Mouse (Mus musculus) small intestine, adult 2 months (tissue): Measurements from ENCODE around the gene Pds5b. TPM values are rescaled to one million over a fixed set of nuclear protein-coding genes. Genes with fewer than 3 reads are reported as not detected.
"Not testable (repeated sequence)": the region's sequence is repeated elsewhere in the genome, so short reads cannot be mapped to it uniquely, and the experiment has no call there.

ENCODE experiments used
- H3K27ac ChIP-seq: fragments of 200-500 bp; 2 replicates; pipeline ENCODE4 v1.5.1; 2012; ENCODE audit warnings: low read depth, low read length, control low read depth, inconsistent platforms; ENCODE audit not compliant: insufficient read depth
- H3K27me3 ChIP-seq: fragments of 200-500 bp; 2 replicates; pipeline ENCODE4 v1.6.1; 2012; ENCODE audit warnings: mild to moderate bottlenecking, moderate library complexity, low read length, inconsistent platforms; ENCODE audit not compliant: control insufficient read depth, insufficient read depth
- H3K36me3 ChIP-seq: fragments of 200-500 bp; 2 replicates; pipeline ENCODE4 v1.6.1; 2012; ENCODE audit warnings: mild to moderate bottlenecking, low read length, control low read depth, inconsistent platforms; ENCODE audit not compliant: control insufficient read depth, insufficient read depth
- H3K4me1 ChIP-seq: fragments of 200-500 bp; 2 replicates; pipeline ENCODE4 v1.6.1; 2012; ENCODE audit warnings: low read length, inconsistent platforms, mixed read lengths; ENCODE audit not compliant: control insufficient read depth, insufficient read depth, insufficient read length
- H3K4me3 ChIP-seq: fragments of 200-500 bp; 2 replicates; pipeline ENCODE4 v1.5.1; 2012; ENCODE audit warnings: low read depth, mild to moderate bottlenecking, control low read depth, inconsistent platforms, low read length, moderate library complexity
- CTCF ChIP-seq: fragments of 200-500 bp; IDR thresholded peaks from 2 replicates; pipeline ENCODE4 v1.5.1; 2012; ENCODE audit warnings: low read depth, mild to moderate bottlenecking, control low read depth, inconsistent platforms, low read length, moderate library complexity, mixed read lengths; ENCODE audit not compliant: insufficient replicate concordance, insufficient read length; ENCODE audit errors: extremely low read depth
- POLR2A ChIP-seq: fragments of 200-500 bp; IDR thresholded peaks from 2 replicates; pipeline ENCODE4 v1.6.1; 2012; ENCODE audit warnings: low read depth, mild to moderate bottlenecking, control low read depth, inconsistent platforms, low read length, moderate library complexity
- WGBS: fragments of 180-500 bp; shearing (Covaris S2); methylation state at CpG from one replicate; pipeline ENCODE4 v1.1.7; 2018; 5-methylcytosine and 5-hydroxymethylcytosine counted together
- polyA plus RNA-seq: library from polyadenylated mRNA; depleted of rRNA; stranded (reverse); fragments of >200 nt; gene quantifications from 2 replicates; pipeline ENCODE4 v1.2.3, GENCODE M21; 2012

The Pds5b gene
- polyA plus RNA-seq, 1 experiment = 1.0 TPM

- H3K27me3 ChIP-seq = no peaks in the 10 kb centered on the region
- H3K4me1 ChIP-seq = no peaks in the 10 kb centered on the region
- no peak for TF ChIP-seq CTCF
- TF ChIP-seq POLR2A = no peak
- no peak overlapping the region for H3K27ac ChIP-seq
- WGBS = 62% methylated on average over 4 of the region's 4 CpGs
- no peak overlapping the region for H3K4me3 ChIP-seq
- H3K36me3 ChIP-seq = no peaks in the 10 kb centered on the region
These were observed 4.8 kb upstream of the Pds5b start for GRCm38 (mm10) chr5:150668731-150669130.

DNA sequence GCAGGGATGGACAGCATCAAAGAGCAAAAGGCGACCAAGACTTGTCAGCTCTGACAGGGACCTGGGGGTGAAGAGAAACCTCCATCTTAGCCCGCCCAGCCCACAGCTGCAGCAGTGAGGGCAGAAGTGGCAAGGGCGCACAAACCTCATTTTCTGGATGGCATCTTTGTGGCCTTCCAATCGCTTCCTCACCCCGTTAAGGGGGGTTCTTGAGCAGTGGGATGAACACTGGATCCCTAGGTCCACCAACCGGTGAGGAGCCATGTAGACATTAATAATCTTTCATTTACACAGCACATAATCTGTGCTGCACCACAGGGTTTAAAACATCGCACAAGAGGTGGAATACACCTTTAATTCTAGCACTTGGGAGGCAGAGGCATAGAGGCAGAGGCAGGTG, 1.2 kb upstream of the Pds5b start:
- Histone ChIP-seq H3K36me3 (no peaks in the 10 kb centered on the region), H3K4me1 (no peaks in the 10 kb centered on the region), H3K27me3 (no peaks in the 10 kb centered on the region), H3K4me3 (no peak overlapping the region), H3K27ac (no peak overlapping the region)
- 93% methylated on average over 7 of the region's 7 CpGs for WGBS
- TF ChIP-seq POLR2A (no peak), CTCF (no peak)

DNA sequence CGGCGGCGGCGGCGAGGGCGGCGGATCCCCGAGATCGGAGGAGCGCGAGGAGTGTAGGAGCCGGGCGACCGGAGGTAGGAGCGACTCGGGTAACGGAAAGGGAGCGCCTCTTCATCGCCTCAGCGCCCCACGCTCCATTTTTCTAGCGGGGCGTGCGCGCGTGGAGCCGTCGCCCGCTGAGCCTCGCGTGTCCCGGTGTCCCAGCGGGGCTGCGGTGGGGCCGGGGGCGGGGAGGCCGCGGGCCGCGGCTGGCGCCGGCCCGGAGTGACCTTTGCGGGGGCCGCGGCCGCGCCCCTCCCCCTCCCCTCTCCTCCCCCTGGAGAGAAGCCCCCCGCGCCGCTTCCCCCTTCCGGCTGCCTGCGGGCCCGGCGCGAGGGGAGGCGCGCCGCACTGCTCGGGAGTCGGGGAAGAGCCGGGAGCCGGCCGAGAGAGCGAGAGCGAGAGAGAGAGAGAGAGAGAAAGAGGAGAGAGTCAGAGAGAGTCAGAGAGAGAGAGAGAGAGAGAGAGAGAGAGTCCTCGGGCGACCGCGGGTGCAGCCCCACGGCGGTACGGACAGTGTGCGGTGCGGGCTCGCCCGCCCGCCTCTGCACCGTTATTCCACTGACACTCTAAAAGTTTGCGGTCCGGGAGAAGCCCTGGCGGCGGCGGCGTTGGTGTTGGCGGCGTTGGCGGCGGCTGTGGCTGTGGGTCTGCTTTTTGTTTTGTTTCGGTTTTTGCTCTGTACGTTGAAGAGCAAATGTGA, 512 bp downstream of the Pds5b start:
- H3K4me1 ChIP-seq = no peaks in the 10 kb centered on the region
- WGBS = under 1% methylated on average over 81 of the region's 91 CpGs
- no peaks in the 10 kb centered on the region for H3K27me3 ChIP-seq
- H3K27ac ChIP-seq = 0 out of 2 replicates have a peak overlapping the region, but pooled peaks have one; percentile 38
- H3K4me3 ChIP-seq = peak overlapping the region; percentile 100
- H3K36me3 ChIP-seq = no peaks in the 10 kb centered on the region
- no peak for TF ChIP-seq POLR2A
- TF ChIP-seq CTCF = no peak

GRCm38 (mm10) chr5:150674866-150675265, 1.3 kb downstream of the Pds5b start:
- Histone ChIP-seq H3K27me3 (no peaks in the 10 kb centered on the region), H3K4me1 (no peaks in the 10 kb centered on the region), H3K4me3 (no peak overlapping the region), H3K27ac (no peak overlapping the region), H3K36me3 (no peaks in the 10 kb centered on the region)
- no peak for TF ChIP-seq CTCF
- TF ChIP-seq POLR2A = no peak
- 22% methylated on average over 6 of the region's 6 CpGs for WGBS

- not testable (repeated sequence) for H3K36me3 ChIP-seq, H3K27me3 ChIP-seq, H3K4me3 ChIP-seq, H3K4me1 ChIP-seq, H3K27ac ChIP-seq
- 95% methylated on average over 6 of the region's 6 CpGs for WGBS
These were observed 9.3 kb downstream of the Pds5b start for GRCm38 (mm10) chr5:150682862-150683261.

DNA sequence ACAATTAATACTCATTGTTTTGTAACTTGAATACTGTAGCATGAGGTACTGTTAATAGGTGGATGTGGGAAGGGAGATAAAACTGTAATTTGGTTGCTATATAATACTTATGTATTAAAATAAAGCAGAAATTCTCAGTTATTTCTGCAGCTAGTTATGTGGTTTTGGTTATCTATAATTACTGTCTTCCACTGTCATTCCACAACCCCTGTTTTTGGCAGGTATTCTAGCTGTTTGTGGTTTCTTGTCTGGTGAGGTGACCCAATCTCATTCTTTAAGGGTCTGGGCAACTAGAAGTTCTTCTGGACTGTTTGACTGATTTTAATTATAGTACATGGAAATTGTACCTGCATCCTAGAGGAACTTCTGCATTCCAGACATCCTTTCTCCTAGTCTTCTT, 17.1 kb downstream of the Pds5b start:
- Histone ChIP-seq H3K4me1 (no peaks in the 10 kb centered on the region), H3K36me3 (no peaks in the 10 kb centered on the region), H3K27ac (no peak overlapping the region), H3K4me3 (no peak overlapping the region), H3K27me3 (no peaks in the 10 kb centered on the region)
- TF ChIP-seq CTCF (no peak), POLR2A (no peak)

DNA sequence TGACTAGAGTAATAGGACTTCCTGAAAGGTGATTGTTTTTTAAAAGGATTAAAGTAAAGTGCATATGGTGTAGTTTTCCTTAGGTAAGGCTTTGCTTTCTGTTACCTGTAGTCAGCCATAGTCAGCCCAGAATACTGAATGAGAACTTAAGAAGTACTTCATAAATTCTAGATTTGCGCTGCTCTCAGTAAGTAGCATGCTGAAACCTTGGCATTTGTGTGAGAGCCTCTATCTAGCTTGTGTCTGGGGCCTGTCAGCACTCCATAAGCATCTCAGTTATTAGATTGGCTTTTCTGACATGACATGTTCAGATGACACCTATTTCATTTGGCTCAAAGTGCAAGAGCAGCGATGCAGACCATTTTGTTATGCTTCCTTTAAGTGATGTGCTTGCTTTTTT, 19.7 kb downstream of the Pds5b start:
- no peaks in the 10 kb centered on the region for H3K36me3 ChIP-seq
- H3K4me1 ChIP-seq = no peaks in the 10 kb centered on the region
- no peaks in the 10 kb centered on the region for H3K27me3 ChIP-seq
- WGBS = 91% methylated on average over 2 of the region's 2 CpGs
- no peak overlapping the region for H3K27ac ChIP-seq
- no peak for TF ChIP-seq POLR2A
- no peak for TF ChIP-seq CTCF
- no peak overlapping the region for H3K4me3 ChIP-seq

- Histone ChIP-seq H3K4me1 (no peaks in the 10 kb centered on the region), H3K4me3 (no peak overlapping the region), H3K36me3 (no peaks in the 10 kb centered on the region), H3K27me3 (no peaks in the 10 kb centered on the region), H3K27ac (no peak overlapping the region)
- TF ChIP-seq CTCF = no peak
- no peak for TF ChIP-seq POLR2A
- 31% methylated on average over 2 of the region's 2 CpGs for WGBS
These were observed 29.2 kb downstream of the Pds5b start for GRCm38 (mm10) chr5:150702714-150703113.

DNA sequence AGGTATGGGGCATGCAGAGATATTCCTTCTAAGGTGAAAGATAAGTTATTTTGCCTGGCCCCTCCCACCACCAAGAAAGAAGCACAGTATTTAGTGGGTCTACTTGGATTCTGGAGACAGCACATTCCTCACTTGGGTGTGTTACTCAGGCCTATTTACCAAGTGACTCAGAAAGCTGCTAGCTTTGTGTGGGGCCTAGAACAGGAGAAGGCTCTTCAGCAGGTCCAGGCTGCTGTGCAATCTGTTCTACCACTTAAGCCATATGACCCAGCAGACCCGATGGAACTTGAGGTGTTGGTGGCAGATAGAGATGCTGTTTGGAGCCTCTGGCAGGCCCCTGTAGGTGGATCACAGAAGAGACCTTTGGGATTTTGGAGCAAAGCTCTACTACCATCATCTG, 33.1 kb downstream of the Pds5b start:
- H3K4me1 ChIP-seq, H3K27ac ChIP-seq, H3K27me3 ChIP-seq, H3K4me3 ChIP-seq, H3K36me3 ChIP-seq: not testable (repeated sequence)
- 66% methylated on average over 1 of the region's 1 CpGs for WGBS

DNA sequence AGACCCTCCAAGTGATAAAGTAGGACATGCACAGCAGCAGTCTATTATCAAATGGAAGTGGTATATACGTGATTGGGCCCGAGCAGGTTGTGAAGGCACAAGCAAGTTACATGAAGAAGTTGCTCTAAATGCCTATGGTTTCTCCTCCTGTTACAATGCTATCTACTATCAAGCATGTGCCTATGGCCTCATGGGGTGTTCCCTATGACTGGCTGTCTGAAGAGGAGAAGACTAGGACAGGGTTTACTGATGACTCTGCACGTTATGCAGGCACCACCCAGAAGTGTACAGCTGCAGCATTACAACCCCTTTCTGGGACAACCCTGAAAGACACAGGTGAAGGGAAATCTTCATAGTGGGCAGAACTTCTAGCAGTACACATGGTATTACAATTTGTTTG, 33.6 kb downstream of the Pds5b start:
- H3K4me3 ChIP-seq, H3K36me3 ChIP-seq, H3K4me1 ChIP-seq, H3K27ac ChIP-seq, H3K27me3 ChIP-seq: not testable (repeated sequence)
- WGBS = 93% methylated on average over 3 of the region's 3 CpGs
